Mouse (Mus musculus) E14TG2a.4 (cell line): ENCODE measurements around the gene Tecr.
"Not testable (repeated sequence)": the region's sequence is repeated elsewhere in the genome, so short reads cannot be mapped to it uniquely, and the experiment has no call there.

ENCODE experiments used
- H3K27me3 ChIP-seq: 2 replicates; pipeline ENCODE4 v1.6.1; 2014; ENCODE audit warnings: low read length, control low read depth; ENCODE audit not compliant: insufficient read depth
- H3K36me3 ChIP-seq: 2 replicates; pipeline ENCODE4 v1.6.1; 2014; ENCODE audit warnings: low read length, control low read depth; ENCODE audit not compliant: insufficient read depth
- H3K4me1 ChIP-seq: replicated peaks from 2 replicates; pipeline ENCODE4 v1.6.1; 2014; ENCODE audit warnings: low read depth, low read length, control low read depth
- H3K4me3 ChIP-seq: replicated peaks from 2 replicates; pipeline ENCODE4 v1.5.1; 2014; ENCODE audit warnings: mild to moderate bottlenecking, low read length
- H3K9me3 ChIP-seq: 2 replicates; pipeline ENCODE4 v1.6.1; 2014; ENCODE audit warnings: low read length, control low read depth
- CTCF ChIP-seq: conservative IDR thresholded peaks from 2 replicates; pipeline ENCODE4 v1.5.1; 2014; ENCODE audit warnings: low read length
- NANOG ChIP-seq: IDR thresholded peaks from 2 replicates; pipeline ENCODE4 v1.6.1; 2014; ENCODE audit warnings: borderline replicate concordance, low read length, mixed read lengths
- POU5F1 ChIP-seq: IDR thresholded peaks from 2 replicates; pipeline ENCODE4 v1.6.1; 2014; ENCODE audit warnings: low read length, borderline replicate concordance

Gene Tecr

DNA sequence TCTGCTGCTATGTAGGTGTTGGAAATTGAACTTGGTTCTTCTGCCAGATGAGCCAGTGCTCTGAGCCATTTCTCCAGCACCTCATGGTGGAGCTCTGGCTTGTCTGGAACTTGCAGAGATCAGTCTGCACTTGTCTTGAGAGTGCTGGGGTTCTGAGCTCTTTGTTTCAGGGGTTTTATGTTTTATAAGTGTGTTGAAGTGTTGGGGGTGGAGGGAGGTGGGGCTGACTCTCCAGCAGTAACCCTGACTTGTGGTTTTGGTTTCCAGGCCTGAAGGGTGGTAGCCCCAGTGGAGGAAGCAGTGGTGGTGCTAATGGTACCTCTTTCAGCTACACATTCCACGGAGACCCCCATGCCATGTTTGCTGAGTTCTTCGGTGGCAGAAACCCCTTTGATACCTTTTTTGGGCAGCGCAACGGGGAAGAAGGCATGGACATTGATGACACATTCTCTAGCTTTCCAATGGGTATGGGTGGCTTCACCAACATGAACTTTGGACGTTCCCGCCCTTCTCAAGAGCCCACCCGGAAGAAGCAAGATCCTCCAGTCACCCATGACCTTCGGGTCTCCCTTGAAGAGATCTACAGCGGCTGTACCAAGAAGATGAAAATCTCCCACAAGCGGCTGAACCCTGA, 1.9 kb upstream of the Tecr start:
- Histone ChIP-seq H3K9me3 (no peaks in the 10 kb centered on the region), H3K4me1 (peaks cover 57% of the 10 kb centered on the region), H3K4me3 (peak overlapping the region; percentile 93), H3K27me3 (no peaks in the 10 kb centered on the region), H3K36me3 (peaks cover 54% of the 10 kb centered on the region)
- no peak for TF ChIP-seq POU5F1
- TF ChIP-seq NANOG = no peak
- no peak for TF ChIP-seq CTCF

- Histone ChIP-seq H3K36me3 (peaks cover 51% of the 10 kb centered on the region), H3K9me3 (no peaks in the 10 kb centered on the region), H3K4me1 (peaks cover 63% of the 10 kb centered on the region), H3K4me3 (peak overlapping the region; percentile 93), H3K27me3 (no peaks in the 10 kb centered on the region)
- TF ChIP-seq POU5F1 = no peak
- no peak for TF ChIP-seq CTCF
- no peak for TF ChIP-seq NANOG
Observed at GRCm38 (mm10) chr8:83609086-83609485, 1.3 kb upstream of the Tecr start.

- Histone ChIP-seq H3K36me3 (peaks cover 44% of the 10 kb centered on the region), H3K27me3 (no peaks in the 10 kb centered on the region), H3K4me1 (peaks cover 64% of the 10 kb centered on the region), H3K9me3 (no peaks in the 10 kb centered on the region), H3K4me3 (peak overlapping the region; percentile 93)
- TF ChIP-seq CTCF (no peak), NANOG (no peak), POU5F1 (no peak)
Observed at GRCm38 (mm10) chr8:83608398-83608829, 643 bp upstream of the Tecr start.

DNA sequence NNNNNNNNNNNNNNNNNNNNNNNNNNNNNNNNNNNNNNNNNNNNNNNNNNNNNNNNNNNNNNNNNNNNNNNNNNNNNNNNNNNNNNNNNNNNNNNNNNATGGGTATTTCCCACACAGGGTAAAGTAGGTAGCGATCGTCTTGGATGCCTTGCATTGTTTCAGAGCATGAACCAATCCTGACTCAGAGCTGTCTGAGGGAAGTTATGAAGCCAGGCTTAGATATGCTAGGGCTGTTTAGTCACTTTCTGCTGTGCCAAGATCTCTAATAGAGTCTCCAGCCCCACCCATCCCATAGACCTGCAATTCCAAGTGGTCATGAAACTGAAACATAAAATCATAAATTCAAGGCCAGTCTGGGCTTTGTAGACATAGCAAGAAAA, 5.1 kb downstream of the Tecr start:
- Histone ChIP-seq H3K9me3 (no peaks in the 10 kb centered on the region), H3K27me3 (no peaks in the 10 kb centered on the region), H3K4me1 (peaks cover 66% of the 10 kb centered on the region), H3K36me3 (no peaks in the 10 kb centered on the region), H3K4me3 (no peak overlapping the region)
- TF ChIP-seq POU5F1 (no peak), NANOG (no peak), CTCF (no peak)

- TF ChIP-seq CTCF (no peak), NANOG (no peak), POU5F1 (no peak)
- Histone ChIP-seq H3K9me3 (no peaks in the 10 kb centered on the region), H3K4me1 (peaks cover 47% of the 10 kb centered on the region), H3K4me3 (no peak overlapping the region), H3K27me3 (no peaks in the 10 kb centered on the region), H3K36me3 (no peaks in the 10 kb centered on the region)
Observed at GRCm38 (mm10) chr8:83599814-83600213, 8.0 kb downstream of the Tecr start.

- TF ChIP-seq POU5F1 = no peak
- peak; percentile 38 for TF ChIP-seq CTCF
- TF ChIP-seq NANOG = no peak
- H3K4me1 ChIP-seq = peaks cover 42% of the 10 kb centered on the region
- H3K27me3 ChIP-seq = no peaks in the 10 kb centered on the region
- no peaks in the 10 kb centered on the region for H3K36me3 ChIP-seq
- no peaks in the 10 kb centered on the region for H3K9me3 ChIP-seq
- H3K4me3 ChIP-seq = no peak overlapping the region
Observed at GRCm38 (mm10) chr8:83598146-83598545, 9.6 kb downstream of the Tecr start.

GRCm38 (mm10) chr8:83596369-83596768, 11.4 kb downstream of the Tecr start:
- no peaks in the 10 kb centered on the region for H3K27me3 ChIP-seq
- no peak for TF ChIP-seq POU5F1
- peak; percentile 54 for TF ChIP-seq CTCF
- peaks cover 11% of the 10 kb centered on the region for H3K36me3 ChIP-seq
- no peaks in the 10 kb centered on the region for H3K9me3 ChIP-seq
- no peak overlapping the region for H3K4me3 ChIP-seq
- H3K4me1 ChIP-seq = peaks cover 45% of the 10 kb centered on the region

GRCm38 (mm10) chr8:83595050-83595345, 12.8 kb downstream of the Tecr start:
- H3K27me3 ChIP-seq = not testable (repeated sequence)

DNA sequence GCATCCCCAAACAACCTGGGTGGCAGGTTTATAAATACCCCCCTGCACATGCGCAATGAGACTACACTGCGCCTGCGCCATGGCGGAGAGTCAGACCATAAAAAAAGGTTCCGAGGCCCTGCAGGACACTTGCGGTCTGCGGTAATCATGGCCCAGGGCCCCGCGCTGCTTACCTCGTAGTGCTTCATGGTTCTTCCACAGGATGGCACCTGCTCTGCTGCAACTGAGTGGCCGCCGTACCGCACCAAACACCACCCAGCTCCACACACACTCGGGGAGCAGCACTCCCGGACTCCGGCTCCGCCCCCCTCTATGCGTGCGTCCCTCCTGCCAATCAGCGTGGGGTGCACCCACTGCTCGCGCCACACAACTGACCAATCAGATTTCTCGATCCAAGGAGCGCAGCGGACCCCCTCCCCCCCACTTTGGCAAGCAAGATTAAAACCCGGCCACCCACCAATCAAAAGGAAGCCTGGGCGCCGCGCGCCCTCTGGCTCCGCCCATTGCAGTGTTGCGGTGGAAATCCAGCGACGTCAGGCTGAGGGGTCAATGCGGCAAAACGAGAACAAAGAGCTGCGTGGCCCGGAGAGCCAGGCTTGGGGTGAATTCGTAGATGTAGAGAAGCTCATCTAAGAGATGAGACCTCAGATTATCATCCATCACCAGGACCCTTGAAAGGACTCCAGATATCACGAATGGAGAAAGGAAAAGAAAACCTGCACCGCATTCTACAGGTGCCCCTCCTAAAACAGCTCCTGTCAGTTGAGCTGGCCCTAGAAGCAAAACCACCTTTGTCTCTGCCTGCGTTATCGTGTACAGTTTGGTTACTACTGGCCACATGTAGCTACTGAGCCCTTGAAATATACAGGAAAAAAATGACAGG, 13.4 kb downstream of the Tecr start:
- Histone ChIP-seq H3K9me3 (no peaks in the 10 kb centered on the region), H3K36me3 (peaks cover 20% of the 10 kb centered on the region), H3K4me3 (peak overlapping the region; percentile 85), H3K27me3 (no peaks in the 10 kb centered on the region), H3K4me1 (peaks cover 52% of the 10 kb centered on the region)
- TF ChIP-seq NANOG (no peak), CTCF (no peak), POU5F1 (no peak)

More at GRCm38 (mm10) chr8:83595050-83595345, 12.8 kb downstream of the Tecr start:
- Histone ChIP-seq H3K36me3 (peaks cover 18% of the 10 kb centered on the region), H3K4me1 (peaks cover 49% of the 10 kb centered on the region), H3K4me3 (peak overlapping the region; percentile 85)
- H3K9me3 ChIP-seq = not testable (repeated sequence)
